Mouse (Mus musculus) neutrophil, adult 83 days (primary cell): ENCODE data around the gene LTO1. TPM values are rescaled to one million over a fixed set of nuclear protein-coding genes. Genes with fewer than 3 reads are reported as not detected.

ENCODE experiments used
- total RNA-seq, 2 experiments: library from RNA; stranded (reverse); gene quantifications; one replicate each; pipeline ENCODE4 v1.2.4; 2023

Gene LTO1
- 10 to 100 TPM; 16.3 to 16.9 TPM for total RNA-seq

GRCm38 (mm10) chr7:144914948-144915750, at the start of gene LTO1:
Gene LTO1 (plus strand): TSS chr7:144915100.

GRCm38 (mm10) chr7:144896294-144897218, 18.3 kb upstream of the LTO1 start, which contains the start of gene Fgf15:
Gene Fgf15 (plus strand): TSS chr7:144896531.

GRCm38 (mm10) chr7:144939344-144940002, 24.6 kb downstream of the LTO1 start, which contains the start of gene Ccnd1:
Gene Ccnd1 (minus strand): TSS chr7:144939925.

Other genes with a start within 250 kb of the LTO1 start
- under 1 TPM; 0.26 to 0.90 TPM for gene Ano1, start 163.1 kb upstream of the LTO1 start, total RNA-seq
- gene Fgf3, start 77.0 kb upstream of the LTO1 start, total RNA-seq: under 1 TPM; 0.18 to 0.44 TPM
- gene Fgf4, start 67.7 kb upstream of the LTO1 start, total RNA-seq: not detected
- gene Fgf15, start 18.6 kb upstream of the LTO1 start, total RNA-seq: not detected
- gene Ccnd1, start 24.8 kb downstream of the LTO1 start, total RNA-seq: 1 to 10 TPM; 1.2 to 1.4 TPM